Mouse (Mus musculus) stomach, embryonic 14.5 days (tissue): ENCODE results near the gene Atp2b2. TPM values are rescaled to one million over a fixed set of nuclear protein-coding genes. Genes with fewer than 3 reads are reported as not detected.

Source experiments
- ATAC-seq: fragments of 200-750 bp; cut with Nextera tagmentation; 2 replicates; pipeline ENCODE4 v1.8.0; 2017; ENCODE audit warnings: low read depth, moderate TSS enrichment; ENCODE audit not compliant: insufficient number of reproducible peaks, insufficient read depth, low FRiP score
- H3K27ac ChIP-seq: fragments of 300-500 bp; sonication (generic); 2 replicates; pipeline ENCODE4 v1.5.1; 2014; ENCODE audit warnings: mild to moderate bottlenecking, low read length, moderate library complexity, mixed read lengths
- H3K27me3 ChIP-seq: fragments of 300-500 bp; sonication (generic); 2 replicates; pipeline ENCODE4 v1.6.1; 2014; ENCODE audit warnings: low read length, control low read depth, mixed read lengths; ENCODE audit not compliant: control insufficient read depth, insufficient read depth
- H3K36me3 ChIP-seq: fragments of 300-500 bp; sonication (generic); 2 replicates; pipeline ENCODE4 v1.6.1; 2014; ENCODE audit warnings: mild to moderate bottlenecking, control low read depth, low read length, moderate library complexity, mixed read lengths; ENCODE audit not compliant: control insufficient read depth, insufficient read depth
- H3K4me1 ChIP-seq: fragments of 300-500 bp; sonication (generic); 2 replicates; pipeline ENCODE4 v1.6.1; 2014; ENCODE audit warnings: low read length, control low read depth, mixed read lengths; ENCODE audit not compliant: control insufficient read depth, insufficient read depth
- H3K4me2 ChIP-seq: fragments of 300-500 bp; sonication (generic); replicated peaks from 2 replicates; pipeline ENCODE4 v1.6.1; 2014; ENCODE audit warnings: low read depth, low read length, control low read depth
- H3K4me3 ChIP-seq: fragments of 300-500 bp; sonication (generic); 2 replicates; pipeline ENCODE4 v1.5.1; 2014; ENCODE audit warnings: low read depth, low read length, control low read depth
- H3K9ac ChIP-seq: fragments of 300-500 bp; sonication (generic); replicated peaks from 2 replicates; pipeline ENCODE4 v1.6.1; 2014; ENCODE audit warnings: low read depth, mild to moderate bottlenecking, control low read depth, low read length, moderate library complexity, mixed read lengths
- H3K9me3 ChIP-seq: fragments of 300-500 bp; sonication (generic); 2 replicates; pipeline ENCODE4 v1.6.1; 2016; ENCODE audit warnings: low read depth, low read length, control low read depth; ENCODE audit not compliant: control insufficient read depth
- WGBS: fragments of 180-500 bp; shearing (Covaris S2); extraction: QIAGEN DNeasy Blood & Tissue Kit; methylation state at CpG from one replicate; pipeline ENCODE4 v1.1.7; 2014; 5-methylcytosine and 5-hydroxymethylcytosine counted together
- polyA plus RNA-seq: library from polyadenylated mRNA; unstranded; fragments of >200 nt; fragmentation: Nextera tagmentation; extraction: Ambion mirVana; gene quantifications from 2 replicates; pipeline ENCODE4 v1.2.1, GENCODE M21; 2014

Atp2b2 gene
- polyA plus RNA-seq, 1 experiment from 2014 or later, result 2.4 TPM

- Histone ChIP-seq H3K27ac (no peak overlapping the region), H3K4me2 (no peak overlapping the region), H3K36me3 (no peaks in the 10 kb centered on the region), H3K27me3 (no peaks in the 10 kb centered on the region), H3K9me3 (no peaks in the 10 kb centered on the region), H3K4me3 (no peak overlapping the region), H3K9ac (no peak overlapping the region), H3K4me1 (no peaks in the 10 kb centered on the region)
- no peak for ATAC-seq
Measured at GRCm38 (mm10) chr6:113855581-113855980, 186.8 kb downstream of the Atp2b2 start.

DNA sequence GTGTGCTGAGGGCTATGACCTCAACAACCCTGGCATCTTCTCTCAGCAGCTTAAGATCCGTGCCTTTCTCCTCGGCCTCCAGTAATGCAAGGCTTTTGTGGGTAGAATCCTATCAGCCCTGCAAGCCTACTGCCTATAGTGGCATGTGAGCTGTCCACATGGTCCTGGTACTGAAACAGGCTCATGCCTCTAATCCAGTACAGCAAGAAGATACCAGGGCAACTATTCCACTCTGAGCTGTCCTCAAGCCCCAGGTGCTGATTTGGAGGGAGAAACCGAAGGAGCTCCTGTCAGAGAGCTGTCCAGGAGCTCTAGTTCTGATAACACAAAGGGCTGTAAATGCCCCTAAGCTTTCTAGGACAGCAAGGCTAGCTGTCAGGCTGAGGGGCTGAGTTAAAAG lies 190.1 kb downstream of the Atp2b2 start:
- Histone ChIP-seq H3K4me1 (no peaks in the 10 kb centered on the region), H3K27ac (no peak overlapping the region), H3K9me3 (no peaks in the 10 kb centered on the region), H3K27me3 (no peaks in the 10 kb centered on the region), H3K4me2 (no peak overlapping the region), H3K36me3 (no peaks in the 10 kb centered on the region), H3K9ac (no peak overlapping the region), H3K4me3 (no peak overlapping the region)
- peak; percentile 51; the same call in 1 of the 2 replicates for ATAC-seq
- WGBS, result 6% methylated on average over 3 of the region's 3 CpGs

- no peaks in the 10 kb centered on the region for H3K27me3 ChIP-seq
- H3K9ac ChIP-seq, result no peak overlapping the region
- no peak overlapping the region for H3K27ac ChIP-seq
- H3K4me1 ChIP-seq, result no peaks in the 10 kb centered on the region
- no peak for ATAC-seq
- no peaks in the 10 kb centered on the region for H3K36me3 ChIP-seq
- no peak overlapping the region for H3K4me3 ChIP-seq
- H3K9me3 ChIP-seq, result no peaks in the 10 kb centered on the region
- H3K4me2 ChIP-seq, result no peak overlapping the region
- WGBS, result 83% methylated on average over 3 of the region's 3 CpGs
Measured at GRCm38 (mm10) chr6:113849819-113850218, 192.6 kb downstream of the Atp2b2 start.

- ATAC-seq, result no peak
- no peak overlapping the region for H3K4me3 ChIP-seq
- no peak overlapping the region for H3K27ac ChIP-seq
- WGBS, result 67% methylated on average over 2 of the region's 2 CpGs
- no peak overlapping the region for H3K9ac ChIP-seq
- no peaks in the 10 kb centered on the region for H3K27me3 ChIP-seq
- no peak overlapping the region for H3K4me2 ChIP-seq
- no peaks in the 10 kb centered on the region for H3K9me3 ChIP-seq
- no peaks in the 10 kb centered on the region for H3K36me3 ChIP-seq
- no peaks in the 10 kb centered on the region for H3K4me1 ChIP-seq
Measured at GRCm38 (mm10) chr6:113848655-113849054, 193.8 kb downstream of the Atp2b2 start.

GRCm38 (mm10) chr6:113847092-113847491 lies 195.3 kb downstream of the Atp2b2 start:
- Histone ChIP-seq H3K27me3 (no peaks in the 10 kb centered on the region), H3K36me3 (no peaks in the 10 kb centered on the region), H3K27ac (no peak overlapping the region), H3K9me3 (no peaks in the 10 kb centered on the region), H3K4me2 (no peak overlapping the region), H3K9ac (no peak overlapping the region), H3K4me3 (no peak overlapping the region), H3K4me1 (no peaks in the 10 kb centered on the region)
- 76% methylated on average over 2 of the region's 2 CpGs for WGBS
- ATAC-seq, result no peak

DNA sequence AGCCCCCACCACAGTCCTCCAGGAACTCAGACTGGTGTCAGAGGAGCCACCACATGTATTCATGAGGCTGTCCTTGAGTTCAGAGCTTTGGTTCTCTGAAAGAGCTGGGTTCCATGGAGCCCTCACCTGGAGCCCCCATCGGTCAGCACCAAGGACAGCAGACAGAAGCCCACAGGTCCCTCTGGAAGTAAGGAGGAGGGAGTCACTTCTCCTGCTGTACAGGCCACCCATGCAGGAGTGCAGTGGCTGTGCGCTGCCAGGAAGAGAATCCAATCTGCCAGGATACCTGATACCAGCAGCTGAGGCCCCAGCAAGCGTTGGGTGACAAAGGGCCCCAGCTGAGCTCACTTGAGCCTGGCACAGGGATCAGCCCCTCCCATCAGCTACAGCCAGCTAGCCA lies 199.2 kb downstream of the Atp2b2 start:
- Histone ChIP-seq H3K4me3 (no peak overlapping the region), H3K36me3 (no peaks in the 10 kb centered on the region), H3K9ac (no peak overlapping the region), H3K27me3 (no peaks in the 10 kb centered on the region), H3K4me2 (no peak overlapping the region), H3K27ac (no peak overlapping the region), H3K4me1 (no peaks in the 10 kb centered on the region), H3K9me3 (no peaks in the 10 kb centered on the region)
- no peak for ATAC-seq
- 4% methylated on average over 3 of the region's 3 CpGs for WGBS

GRCm38 (mm10) chr6:113838493-113838892 lies 203.9 kb downstream of the Atp2b2 start:
- WGBS, result 25% methylated on average over 1 of the region's 1 CpGs
- Histone ChIP-seq H3K9ac (no peak overlapping the region), H3K9me3 (no peaks in the 10 kb centered on the region), H3K27ac (no peak overlapping the region), H3K4me2 (no peak overlapping the region), H3K4me1 (no peaks in the 10 kb centered on the region), H3K4me3 (no peak overlapping the region), H3K36me3 (no peaks in the 10 kb centered on the region), H3K27me3 (no peaks in the 10 kb centered on the region)
- no peak for ATAC-seq

- no peak for ATAC-seq
- Histone ChIP-seq H3K27me3 (no peaks in the 10 kb centered on the region), H3K4me2 (no peak overlapping the region), H3K4me3 (no peak overlapping the region), H3K27ac (no peak overlapping the region), H3K36me3 (no peaks in the 10 kb centered on the region), H3K4me1 (no peaks in the 10 kb centered on the region), H3K9me3 (no peaks in the 10 kb centered on the region), H3K9ac (no peak overlapping the region)
- 56% methylated on average over 2 of the region's 2 CpGs for WGBS
Measured at GRCm38 (mm10) chr6:113837740-113838139, 204.7 kb downstream of the Atp2b2 start.

DNA sequence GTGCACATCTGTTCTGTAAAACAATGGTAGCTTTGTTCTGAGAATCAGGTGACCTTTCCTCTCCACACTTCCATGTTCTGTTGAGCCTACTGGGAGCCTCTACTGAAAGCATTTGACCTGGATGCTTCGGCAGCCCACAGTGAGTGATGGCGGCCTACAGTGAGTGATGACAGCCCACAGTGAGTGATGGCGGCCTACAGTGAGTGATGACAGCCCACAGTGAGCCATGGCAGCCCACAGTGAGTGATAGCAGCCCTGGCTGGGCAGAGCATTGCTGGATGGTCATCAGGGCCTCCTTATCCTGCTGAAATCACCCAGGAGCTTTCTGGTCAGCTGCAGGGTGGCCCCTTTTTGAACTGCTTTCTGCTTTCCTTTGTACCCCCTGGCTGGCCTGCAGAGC lies 205.9 kb downstream of the Atp2b2 start:
- H3K9ac ChIP-seq, result no peak overlapping the region
- no peaks in the 10 kb centered on the region for H3K4me1 ChIP-seq
- no peak for ATAC-seq
- no peak overlapping the region for H3K4me2 ChIP-seq
- no peaks in the 10 kb centered on the region for H3K9me3 ChIP-seq
- H3K36me3 ChIP-seq, result no peaks in the 10 kb centered on the region
- no peak overlapping the region for H3K27ac ChIP-seq
- H3K27me3 ChIP-seq, result no peaks in the 10 kb centered on the region
- WGBS, result 59% methylated on average over 3 of the region's 3 CpGs
- no peak overlapping the region for H3K4me3 ChIP-seq
